Mouse (Mus musculus) kidney, adult 2 months (tissue): ENCODE results near the gene Coro1b.

Source experiments
- CTCF ChIP-seq: fragments of 200-500 bp; conservative IDR thresholded peaks from 2 replicates; pipeline ENCODE4 v1.5.1; 2011; ENCODE audit warnings: low read depth, mild to moderate bottlenecking, control low read depth, low read length, moderate library complexity, mixed read lengths; ENCODE audit not compliant: insufficient read depth, insufficient read length
- POLR2A ChIP-seq: fragments of 200-500 bp; IDR thresholded peaks from one replicate; pipeline ENCODE4 v1.6.1; 2011; ENCODE audit warnings: low read depth, low read length, control low read depth

DNA sequence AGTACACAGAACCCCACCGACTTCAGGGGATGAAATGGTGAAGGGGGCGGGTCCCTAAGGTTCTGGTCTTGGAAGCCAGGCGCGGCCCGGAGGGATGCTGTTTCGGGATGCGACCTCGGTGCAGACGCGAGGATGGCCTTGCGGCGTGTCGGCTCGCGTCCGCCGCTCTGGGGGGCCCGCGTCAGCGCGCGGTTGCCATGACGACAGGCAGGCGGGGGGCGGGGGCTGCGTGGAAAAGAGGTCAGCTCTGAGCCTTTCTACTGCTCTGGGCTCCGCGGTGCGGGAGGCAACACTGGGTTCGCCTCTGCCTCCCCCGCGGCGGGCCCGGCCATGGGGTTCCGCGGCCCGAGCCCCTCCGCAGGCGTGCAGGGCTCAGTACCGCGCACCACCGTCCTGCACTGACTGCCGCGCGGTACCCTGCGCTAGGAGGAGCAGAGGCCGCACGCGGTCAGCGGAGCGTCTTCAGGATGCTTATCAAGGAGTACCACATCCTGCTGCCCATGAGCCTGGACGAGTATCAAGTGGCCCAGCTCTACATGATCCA is 47.6 kb upstream of the Coro1b start:
- TF ChIP-seq CTCF (no peak), POLR2A (no peak)
